Mouse (Mus musculus): Measurements from ENCODE around the gene A930033H14Rik. TPM values are rescaled to one million over a fixed set of nuclear protein-coding genes. Genes with fewer than 3 reads are reported as not detected.

Gene A930033H14Rik
- polyA plus RNA-seq, 1 experiment from 2014 or later: 1.2 TPM

DNA sequence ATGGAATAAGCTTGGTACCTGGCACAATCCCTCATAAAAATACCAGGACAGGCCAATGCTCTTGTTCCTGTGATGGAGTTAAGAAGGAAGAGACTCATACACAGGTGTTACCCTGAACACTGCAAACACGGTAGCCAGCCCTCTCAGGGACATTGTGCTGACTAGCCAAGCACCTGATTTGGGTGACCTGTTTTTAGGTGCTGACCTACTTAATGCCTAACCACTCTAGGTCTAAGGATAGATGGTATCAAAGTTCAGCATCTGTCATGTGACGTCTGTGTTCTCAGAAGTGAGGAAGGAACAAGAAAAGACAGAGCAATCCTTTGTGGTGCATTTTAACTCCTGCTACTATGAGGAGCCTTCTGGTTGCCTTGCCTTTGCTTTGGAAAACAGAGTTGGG is 52.0 kb downstream of the A930033H14Rik start:
- no peaks in the 10 kb centered on the region for H3K4me1 ChIP-seq
- ATAC-seq (ENCODE audit: low FRiP score): no peak
- no peak overlapping the region for H3K9ac ChIP-seq
- 87% methylated on average over 2 of the region's 2 CpGs for WGBS
- H3K36me3 ChIP-seq (replicated peaks): no peaks in the 10 kb centered on the region
- H3K4me2 ChIP-seq: no peak overlapping the region
- H3K27ac ChIP-seq: no peak overlapping the region
- H3K9me3 ChIP-seq: no peaks in the 10 kb centered on the region
- H3K4me3 ChIP-seq (replicated peaks): no peak overlapping the region
- H3K27me3 ChIP-seq: no peaks in the 10 kb centered on the region

Other genes starting within 250 kb of the A930033H14Rik start
- 15.0 and 17.8 TPM in 2 replicates for gene Rhobtb1, start 61.7 kb downstream of the A930033H14Rik start, polyA plus RNA-seq (2016; fragmentation: Nextera tagmentation; extraction: Ambion mirVana)
- 380 and 382 TPM in 2 replicates for gene Cdk1, start 139.8 kb upstream of the A930033H14Rik start, polyA plus RNA-seq (2016; fragmentation: Nextera tagmentation; extraction: Ambion mirVana)
- gene Ank3, start 185.7 kb upstream of the A930033H14Rik start, polyA plus RNA-seq (2016; fragmentation: Nextera tagmentation; extraction: Ambion mirVana): 64.6 and 68.1 TPM in 2 replicates

Data from forebrain, embryonic 12.5 days (tissue).